Mouse (Mus musculus) heart, postnatal 0 days (tissue): Measurements from ENCODE around the gene Sema4c.

Experiments used
- CTCF ChIP-seq: IDR thresholded peaks from 2 replicates; pipeline ENCODE4 v1.5.1; 2016; ENCODE audit warnings: antibody characterized with exemption, control low read depth, low read depth
- EP300 ChIP-seq: IDR thresholded peaks from 2 replicates; pipeline ENCODE4 v1.6.1; 2016; ENCODE audit warnings: antibody characterized with exemption, low read depth

GRCm38 (mm10) chr1:36547981-36548598, 10.1 kb downstream of the Sema4c start:
- no peak for TF ChIP-seq CTCF
- TF ChIP-seq EP300: no peak; the same call in 1 of the 2 replicates
